Mouse (Mus musculus): ENCODE results near the gene Cyp4f13.

Gene Cyp4f13

DNA sequence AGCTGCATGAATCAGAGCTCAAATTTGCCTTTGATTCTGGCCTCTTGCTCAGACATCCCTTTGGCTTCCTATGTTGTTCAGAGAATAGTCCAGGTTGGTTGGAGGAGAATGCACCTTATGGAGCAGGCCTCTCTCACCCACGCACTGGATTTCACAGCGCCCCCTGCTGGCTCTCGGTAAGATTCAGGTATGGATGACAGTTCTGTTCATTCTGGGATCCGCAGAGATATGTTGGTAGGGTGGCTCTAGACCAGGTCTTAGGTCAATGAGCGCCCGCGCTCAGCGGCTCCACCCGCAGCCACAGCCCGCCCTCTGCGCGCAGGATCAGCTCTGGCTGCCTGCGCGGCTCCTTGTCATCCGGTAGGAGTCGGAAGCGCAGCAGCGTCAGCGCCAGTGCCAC, 42.0 kb downstream of the Cyp4f13 start:
- DNase-seq (ENCODE audit: low spot score), result no peak

DNA sequence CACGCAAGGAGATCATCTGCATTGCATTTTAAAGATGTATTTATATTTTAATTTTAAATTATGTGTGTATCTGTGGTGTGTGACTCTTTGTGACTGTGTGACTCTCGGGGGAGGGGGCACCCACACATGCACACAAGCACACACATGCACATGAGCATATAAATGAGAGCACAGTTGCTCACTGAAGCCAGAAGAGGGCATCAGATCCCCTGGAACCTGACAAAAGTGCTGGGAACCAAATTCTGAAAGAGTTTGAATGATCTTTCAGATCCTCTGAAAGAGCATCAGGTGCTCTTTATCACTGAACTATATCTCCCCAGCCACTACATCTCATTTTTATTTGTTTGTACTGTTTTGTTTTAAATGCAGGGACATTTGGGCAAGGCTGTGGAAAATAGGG, 42.8 kb downstream of the Cyp4f13 start:
- no peak for DNase-seq (ENCODE audit: low spot score)

DNA sequence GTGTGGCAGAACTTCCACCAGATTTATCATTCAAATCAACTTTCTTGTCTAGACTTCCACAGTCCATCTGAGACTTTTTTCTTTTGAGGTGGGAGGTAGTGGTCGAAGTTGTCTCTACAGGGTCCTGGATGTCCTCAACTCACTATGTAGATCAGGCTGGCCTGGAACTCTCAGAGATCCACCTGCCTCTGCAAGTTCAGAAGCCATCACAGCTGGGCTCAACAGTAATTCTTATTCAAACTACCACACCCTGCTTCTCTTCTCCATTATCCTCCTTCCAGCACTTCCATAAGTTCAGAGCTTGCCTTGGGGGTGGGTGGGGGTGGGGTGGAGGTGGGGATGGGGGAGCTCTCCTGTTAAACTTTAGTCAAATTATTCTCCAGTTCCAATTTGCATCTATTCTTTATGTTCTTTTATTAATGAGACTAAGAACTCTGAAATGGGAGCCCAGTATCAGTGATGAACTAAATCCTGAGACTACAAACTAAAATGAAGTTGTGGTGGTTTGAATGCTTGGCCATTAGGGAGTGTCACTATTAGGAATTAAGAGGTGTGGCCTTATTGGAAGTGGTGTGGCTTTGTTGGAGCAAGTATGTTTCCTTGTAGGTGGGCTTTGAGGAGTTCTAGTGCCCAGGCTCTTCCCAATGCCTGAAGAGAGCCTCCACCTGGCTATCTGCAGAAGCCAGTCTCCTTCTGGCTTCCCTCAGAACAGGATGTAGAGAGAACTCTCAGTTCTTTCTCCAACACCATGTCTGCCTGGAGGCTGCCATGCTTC, 45.3 kb downstream of the Cyp4f13 start:
- no peak for DNase-seq (ENCODE audit: low spot score)

DNA sequence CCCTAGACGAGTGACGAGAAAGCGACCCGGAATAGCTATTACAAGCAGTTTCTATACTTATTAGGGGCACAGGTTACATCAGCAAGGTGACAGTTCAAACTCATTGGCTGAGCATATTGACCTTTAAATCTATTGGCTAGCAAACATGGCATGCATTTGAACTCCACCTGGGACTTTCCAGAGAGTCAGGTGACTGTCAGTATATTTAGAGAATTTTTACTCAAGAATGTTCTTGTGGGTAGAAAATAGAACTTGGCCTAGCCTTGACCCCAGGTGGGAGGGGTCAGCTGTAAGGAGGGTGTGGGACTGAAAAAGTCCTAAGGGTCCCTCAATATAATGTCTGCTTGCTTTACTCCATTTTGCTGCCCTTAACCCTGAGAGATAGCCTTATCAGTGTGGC, 51.8 kb downstream of the Cyp4f13 start:
- no peak for DNase-seq (ENCODE audit: low spot score)

DNA sequence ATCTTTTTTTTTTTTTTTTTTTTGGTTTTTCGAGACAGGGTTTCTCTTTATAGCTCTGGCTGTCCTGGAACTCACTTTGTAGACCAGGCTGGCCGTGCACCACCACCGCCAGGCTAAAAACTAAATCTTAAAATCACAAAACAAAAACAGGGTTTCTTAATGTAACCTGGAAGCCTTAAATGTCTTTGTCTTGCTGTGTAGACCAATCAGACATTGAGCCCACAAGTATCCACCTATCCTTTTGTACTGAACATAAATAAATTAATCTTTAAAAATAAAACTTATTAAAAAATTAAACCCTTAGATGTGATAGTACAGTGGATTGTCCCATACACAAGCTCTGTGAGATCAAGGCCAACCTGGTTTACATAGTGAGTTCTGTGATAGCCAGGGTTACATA, 53.3 kb downstream of the Cyp4f13 start:
- no peak for DNase-seq (ENCODE audit: low spot score)

DNA sequence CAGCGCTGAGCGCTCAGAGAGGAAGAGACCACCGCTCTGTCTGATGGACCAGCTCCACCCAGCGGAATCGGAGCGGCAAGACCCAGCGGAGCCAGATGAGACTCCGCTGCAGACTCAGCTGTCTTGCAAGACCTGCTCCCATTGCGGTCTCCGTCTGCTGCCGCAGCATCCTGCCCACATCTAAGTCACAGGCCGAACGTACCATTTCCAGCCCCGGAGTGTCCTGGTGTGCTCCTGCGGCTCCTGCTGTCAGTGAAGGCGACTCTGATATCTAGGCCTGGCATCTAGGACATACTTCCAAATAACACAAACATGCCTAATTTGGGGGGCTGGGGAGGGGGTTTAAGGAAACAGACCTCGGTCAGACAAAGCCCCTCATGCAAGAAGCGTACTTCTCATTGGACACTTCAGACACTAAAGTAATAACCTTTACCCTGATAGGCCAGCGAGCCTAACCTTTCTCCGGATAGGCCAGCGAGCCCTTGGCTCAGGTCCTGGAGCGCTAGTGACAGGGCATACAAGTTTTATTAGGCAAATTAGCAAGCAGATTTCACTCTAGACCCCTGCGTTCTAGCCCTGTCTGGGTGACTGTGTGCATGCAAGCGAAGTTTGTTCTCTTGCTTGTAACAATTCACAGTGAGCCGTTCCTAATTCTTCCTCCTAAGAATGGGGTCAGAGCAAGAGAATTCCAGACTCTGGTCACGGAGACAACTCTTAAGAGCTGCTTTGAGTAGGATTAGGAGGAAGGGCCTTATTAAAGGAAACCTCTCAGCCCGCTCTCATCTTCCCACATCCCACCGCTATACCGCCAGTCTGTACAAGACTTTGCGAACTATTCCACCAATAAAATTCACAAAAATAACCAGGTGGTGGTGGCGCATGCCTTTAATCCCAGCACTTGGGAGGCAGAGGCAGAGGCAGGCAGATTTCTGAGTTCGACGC, 55.7 kb downstream of the Cyp4f13 start, which contains the start of gene Zfp870:
TSS of gene Zfp870 (minus strand) at position 404 of the 942 bp plus-strand sequence.
- DNase-seq (ENCODE audit: low spot score), result peak; percentile 79

DNA sequence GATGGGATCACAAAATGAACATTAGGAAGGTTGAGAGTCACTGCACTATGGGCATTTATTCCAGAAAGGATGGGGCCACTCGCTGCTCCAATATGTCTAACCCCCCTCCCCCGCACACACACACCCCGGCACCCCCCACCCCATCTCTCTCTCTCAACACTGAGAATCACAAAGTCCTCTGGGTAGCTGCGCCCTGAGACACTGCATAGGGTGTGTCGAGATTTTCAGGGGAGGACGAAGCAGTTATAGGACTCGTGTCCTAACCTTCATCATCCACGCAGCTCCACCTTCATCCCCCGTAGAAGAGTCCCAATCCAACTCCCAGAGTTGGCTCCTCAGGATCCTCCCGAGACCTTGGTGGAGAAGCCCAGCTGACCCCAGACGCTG, 56.4 kb downstream of the Cyp4f13 start:
- no peak for DNase-seq (ENCODE audit: low spot score)

DNA sequence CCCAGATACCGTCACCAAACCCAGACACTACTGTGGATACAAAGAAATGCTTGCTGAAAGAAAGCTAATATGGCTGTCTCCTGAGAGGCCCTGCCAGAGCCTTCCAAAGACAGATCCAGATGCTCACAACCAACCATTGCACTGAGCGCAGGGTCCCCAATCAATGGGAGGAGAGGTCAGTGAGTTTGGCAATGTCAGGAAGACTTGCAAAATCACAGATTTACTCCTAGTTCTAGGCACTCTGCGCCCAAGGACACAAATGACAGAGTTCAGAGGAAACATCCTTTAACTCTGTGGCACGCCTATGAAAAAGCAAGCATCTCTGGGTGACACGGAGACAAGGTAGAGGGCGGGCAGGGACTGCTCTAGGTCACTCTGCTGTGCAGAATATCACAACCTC, 57.6 kb downstream of the Cyp4f13 start:
- no peak for DNase-seq (ENCODE audit: low spot score)

DNA sequence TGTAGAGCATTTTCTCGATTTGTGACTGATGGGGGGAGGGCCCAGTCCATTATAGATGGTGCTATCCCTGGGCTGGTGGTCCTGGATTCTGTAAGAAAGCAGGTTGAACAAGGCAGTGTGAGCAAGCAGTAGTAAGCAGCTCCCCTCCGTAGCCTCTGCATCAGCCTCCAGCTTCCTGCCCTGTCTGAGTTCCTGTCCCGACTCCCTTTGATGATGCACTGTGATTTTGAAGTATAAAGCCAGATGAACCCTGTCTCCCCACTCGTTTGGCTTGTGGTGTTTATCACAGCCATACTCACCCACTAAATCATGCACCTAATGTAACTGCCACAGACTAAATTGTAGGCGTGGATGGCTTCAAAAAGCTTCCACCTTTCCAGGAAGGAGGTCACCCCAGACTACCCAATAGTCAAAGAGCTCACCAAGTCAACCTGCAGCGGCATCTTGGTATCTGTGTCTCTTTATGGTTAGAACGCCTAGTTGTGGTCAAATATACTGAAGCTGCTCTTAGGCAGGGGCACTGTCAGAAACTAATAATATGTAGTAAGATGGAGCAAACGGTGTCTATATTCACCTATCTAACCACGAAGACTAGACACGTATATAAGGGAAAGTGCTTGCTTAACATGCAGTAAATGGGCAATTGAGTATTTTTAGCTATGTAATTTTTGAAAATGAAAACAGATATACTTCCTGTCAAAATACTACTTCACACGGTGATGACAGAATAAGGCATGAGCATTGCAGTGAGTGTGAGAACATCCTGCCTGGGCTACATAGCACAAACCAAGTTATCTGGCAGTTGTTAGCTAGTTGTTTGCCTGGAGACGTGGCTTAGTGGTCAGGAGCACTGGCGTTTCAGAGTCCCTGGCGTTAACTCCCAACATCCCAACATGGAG, 66.6 kb downstream of the Cyp4f13 start:
- no peak for DNase-seq (ENCODE audit: low spot score)

DNA sequence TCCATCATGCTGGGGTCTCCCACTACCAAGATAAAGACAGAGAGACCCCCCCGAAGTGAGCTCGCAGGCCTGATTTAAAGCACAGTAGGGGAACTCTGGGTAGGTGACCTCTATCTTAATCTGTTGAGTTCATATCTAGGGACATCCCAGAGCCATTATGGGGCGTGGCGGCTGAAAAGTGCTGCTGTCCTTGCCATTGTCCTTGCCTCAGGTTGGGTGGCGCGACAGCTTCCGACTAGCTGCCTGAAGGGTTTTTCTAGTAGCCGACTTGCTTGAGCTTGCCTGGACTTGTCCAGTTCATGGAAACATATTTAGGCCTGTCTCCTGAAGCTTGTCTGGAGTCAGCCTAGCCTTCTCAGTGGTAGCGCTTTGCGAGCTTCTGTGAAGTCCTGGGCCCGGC, 68.4 kb downstream of the Cyp4f13 start:
- no peak for DNase-seq (ENCODE audit: low spot score)

DNA sequence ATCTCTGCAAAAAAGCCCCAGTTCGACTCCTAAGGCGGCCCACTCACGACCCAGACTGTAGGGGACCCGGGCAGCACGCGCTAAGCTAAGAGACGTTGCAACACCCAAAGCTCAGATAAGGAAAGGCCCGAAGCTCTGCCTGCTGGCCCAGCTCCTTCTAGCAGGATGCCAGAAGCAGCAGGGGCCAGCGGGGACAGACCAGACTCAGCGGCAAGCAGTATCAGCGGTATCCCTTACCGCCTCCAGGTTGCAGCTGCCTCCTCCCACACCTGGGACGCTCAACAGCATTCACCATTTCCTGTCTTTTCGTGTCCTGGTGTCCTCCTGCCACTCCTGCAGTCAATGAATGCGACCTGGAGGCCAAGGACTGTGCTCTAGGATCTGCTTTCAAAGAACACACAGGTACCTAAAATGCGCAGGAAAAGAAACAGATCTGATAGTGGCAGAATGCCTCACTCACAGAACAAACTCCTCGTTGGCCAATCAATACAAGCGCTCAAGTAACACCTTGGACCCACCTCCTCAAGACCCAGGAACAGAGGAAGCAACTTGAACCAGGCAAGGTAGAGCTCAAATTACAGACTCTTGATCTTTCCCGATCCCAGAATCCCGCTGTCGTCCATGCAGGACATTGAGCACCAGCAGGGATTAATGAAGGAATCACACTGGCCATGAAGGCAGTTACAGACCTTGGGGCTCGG, 69.6 kb downstream of the Cyp4f13 start:
- DNase-seq (ENCODE audit: low spot score), result no peak
